Mouse (Mus musculus): ENCODE measurements around the gene Exoc2.

GRCm38 (mm10) chr13:30880310-30880709, 93.6 kb downstream of the Exoc2 start:
- no peak for TF ChIP-seq TAL1 (conservative IDR thresholded peaks at IDR 0.05; ENCODE audit: low read depth, low read length)
- TF ChIP-seq CTCF (IDR thresholded peaks at IDR 0.05; ENCODE audit: low read depth, low read length): no peak
- no peak for TF ChIP-seq GATA1 (IDR thresholded peaks at IDR 0.05; ENCODE audit: borderline replicate concordance, low read length)
- no peak for TF ChIP-seq GATA2 (IDR thresholded peaks at IDR 0.05; ENCODE audit: borderline replicate concordance, low read depth, low read length)
- no peak for TF ChIP-seq POLR2AphosphoS5 (IDR thresholded peaks at IDR 0.05; ENCODE audit: insufficient replicate concordance, low read depth, low read length)
